Mouse (Mus musculus): ENCODE results near the gene Myom1.

Myom1 gene

GRCm38 (mm10) chr17:71059213-71059612 lies 56.8 kb downstream of the Myom1 start:
- no peak for DNase-seq (ENCODE audit: low read depth)

GRCm38 (mm10) chr17:71062049-71062560 lies 59.7 kb downstream of the Myom1 start:
- DNase-seq (ENCODE audit: low read depth) = no peak

GRCm38 (mm10) chr17:71062870-71063602 lies 60.6 kb downstream of the Myom1 start:
- no peak for DNase-seq (ENCODE audit: low read depth)

- DNase-seq (ENCODE audit: low read depth) = no peak
Measured at GRCm38 (mm10) chr17:71064463-71065014, 62.1 kb downstream of the Myom1 start.

GRCm38 (mm10) chr17:71065127-71065526 lies 62.7 kb downstream of the Myom1 start:
- no peak for DNase-seq (ENCODE audit: low read depth)

- no peak for DNase-seq (ENCODE audit: low read depth)
Measured at GRCm38 (mm10) chr17:71069176-71069575, 66.7 kb downstream of the Myom1 start.

- DNase-seq (ENCODE audit: low read depth) = no peak
Measured at GRCm38 (mm10) chr17:71071958-71072357, 69.5 kb downstream of the Myom1 start.

- no peak for DNase-seq (ENCODE audit: low read depth)
Measured at GRCm38 (mm10) chr17:71074386-71074785, 72.0 kb downstream of the Myom1 start.

GRCm38 (mm10) chr17:71081986-71082385 lies 79.6 kb downstream of the Myom1 start:
- DNase-seq (ENCODE audit: low read depth) = no peak

GRCm38 (mm10) chr17:71086969-71087368 lies 84.5 kb downstream of the Myom1 start:
- no peak for DNase-seq (ENCODE audit: low read depth)

- DNase-seq (ENCODE audit: low read depth) = no peak
Measured at GRCm38 (mm10) chr17:71087396-71088153, 85.1 kb downstream of the Myom1 start.

- DNase-seq (ENCODE audit: low read depth) = no peak
Measured at GRCm38 (mm10) chr17:71088154-71088521, 85.7 kb downstream of the Myom1 start.

- DNase-seq (ENCODE audit: low read depth) = no peak
Measured at GRCm38 (mm10) chr17:71088991-71089434, 86.6 kb downstream of the Myom1 start.

GRCm38 (mm10) chr17:71089781-71090480 lies 87.5 kb downstream of the Myom1 start:
- DNase-seq (ENCODE audit: low read depth) = no peak

GRCm38 (mm10) chr17:71091024-71091423 lies 88.6 kb downstream of the Myom1 start:
- DNase-seq (ENCODE audit: low read depth) = no peak

GRCm38 (mm10) chr17:71092341-71092740 lies 89.9 kb downstream of the Myom1 start:
- DNase-seq (ENCODE audit: low read depth) = no peak

- DNase-seq (ENCODE audit: low read depth) = no peak
Measured at GRCm38 (mm10) chr17:71093793-71094192, 91.4 kb downstream of the Myom1 start.

GRCm38 (mm10) chr17:71094438-71094837 lies 92.0 kb downstream of the Myom1 start:
- DNase-seq (ENCODE audit: low read depth) = no peak

- no peak for DNase-seq (ENCODE audit: low read depth)
Measured at GRCm38 (mm10) chr17:71096557-71097208, 94.2 kb downstream of the Myom1 start.

- DNase-seq (ENCODE audit: low read depth) = no peak
Measured at GRCm38 (mm10) chr17:71097209-71097597, 94.8 kb downstream of the Myom1 start.

GRCm38 (mm10) chr17:71098606-71099005 lies 96.2 kb downstream of the Myom1 start:
- no peak for DNase-seq (ENCODE audit: low read depth)

All from c-Kit-positive CD71-negative TER-119-negative erythroid progenitor cells, embryonic 14.5 days (primary cell).